Mouse (Mus musculus): ENCODE results near the gene Tmpo. TPM values are rescaled to one million over a fixed set of nuclear protein-coding genes. Genes with fewer than 3 reads are reported as not detected.

Gene Tmpo
- polyA plus RNA-seq, 1 experiment from 2014 or later = 438 TPM

- peaks cover 31% of the 10 kb centered on the region for H3K36me3 ChIP-seq (replicated peaks)
- H3K27ac ChIP-seq = peak overlapping the region; percentile 42; the same call in 1 of the 2 replicates
- H3K9ac ChIP-seq = no peak overlapping the region
- no peaks in the 10 kb centered on the region for H3K27me3 ChIP-seq
- peak overlapping the region; percentile 72 for H3K4me2 ChIP-seq
- no peak for ATAC-seq (ENCODE audit: low FRiP score)
- H3K4me3 ChIP-seq (replicated peaks) = peak overlapping the region; percentile 18
- no peaks in the 10 kb centered on the region for H3K9me3 ChIP-seq
- H3K4me1 ChIP-seq = peaks cover 30% of the 10 kb centered on the region
- WGBS = 74% methylated on average over 7 of the region's 7 CpGs
Observed at GRCm38 (mm10) chr10:91167352-91167751, 13.8 kb downstream of the Tmpo start.

GRCm38 (mm10) chr10:91166890-91167289 is 14.2 kb downstream of the Tmpo start:
- H3K27me3 ChIP-seq = no peaks in the 10 kb centered on the region
- H3K4me2 ChIP-seq = peak overlapping the region; percentile 72
- H3K4me3 ChIP-seq (replicated peaks) = peak overlapping the region; percentile 18
- H3K27ac ChIP-seq = peak overlapping the region; percentile 42; the same call in 1 of the 2 replicates
- H3K9ac ChIP-seq = no peak overlapping the region
- peaks cover 36% of the 10 kb centered on the region for H3K36me3 ChIP-seq (replicated peaks)
- ATAC-seq (ENCODE audit: low FRiP score) = no peak
- 70% methylated on average over 5 of the region's 5 CpGs for WGBS
- no peaks in the 10 kb centered on the region for H3K9me3 ChIP-seq
- H3K4me1 ChIP-seq = peaks cover 30% of the 10 kb centered on the region

- no peak overlapping the region for H3K27ac ChIP-seq
- no peak for ATAC-seq (ENCODE audit: low FRiP score)
- peaks cover 46% of the 10 kb centered on the region for H3K36me3 ChIP-seq (replicated peaks)
- no peaks in the 10 kb centered on the region for H3K9me3 ChIP-seq
- no peak overlapping the region for H3K4me3 ChIP-seq (replicated peaks)
- peaks cover 30% of the 10 kb centered on the region for H3K4me1 ChIP-seq
- no peak overlapping the region for H3K4me2 ChIP-seq
- no peaks in the 10 kb centered on the region for H3K27me3 ChIP-seq
- H3K9ac ChIP-seq = no peak overlapping the region
Observed at GRCm38 (mm10) chr10:91165850-91166249, 15.3 kb downstream of the Tmpo start.

GRCm38 (mm10) chr10:91164491-91164890 is 16.6 kb downstream of the Tmpo start:
- Histone ChIP-seq H3K36me3 (replicated peaks) (peaks cover 58% of the 10 kb centered on the region), H3K9me3 (no peaks in the 10 kb centered on the region), H3K9ac (no peak overlapping the region), H3K27ac (no peak overlapping the region), H3K4me1 (peaks cover 28% of the 10 kb centered on the region), H3K4me3 (replicated peaks) (no peak overlapping the region), H3K27me3 (no peaks in the 10 kb centered on the region), H3K4me2 (no peak overlapping the region)
- ATAC-seq (ENCODE audit: low FRiP score) = no peak
- 94% methylated on average over 3 of the region's 3 CpGs for WGBS

GRCm38 (mm10) chr10:91162511-91163163 is 18.5 kb downstream of the Tmpo start:
- WGBS = 93% methylated on average over 15 of the region's 15 CpGs
- H3K27ac ChIP-seq = no peak overlapping the region
- H3K4me2 ChIP-seq = no peak overlapping the region
- no peak overlapping the region for H3K4me3 ChIP-seq (replicated peaks)
- no peaks in the 10 kb centered on the region for H3K27me3 ChIP-seq
- peaks cover 10% of the 10 kb centered on the region for H3K4me1 ChIP-seq
- H3K36me3 ChIP-seq (replicated peaks) = peaks cover 75% of the 10 kb centered on the region
- H3K9ac ChIP-seq = no peak overlapping the region
- no peaks in the 10 kb centered on the region for H3K9me3 ChIP-seq
- ATAC-seq (ENCODE audit: low FRiP score) = no peak

GRCm38 (mm10) chr10:91162077-91162476 is 19.0 kb downstream of the Tmpo start:
- Histone ChIP-seq H3K4me1 (peaks cover 5% of the 10 kb centered on the region), H3K9me3 (no peaks in the 10 kb centered on the region), H3K9ac (no peak overlapping the region), H3K27ac (no peak overlapping the region), H3K4me2 (no peak overlapping the region), H3K4me3 (replicated peaks) (no peak overlapping the region), H3K36me3 (replicated peaks) (peaks cover 80% of the 10 kb centered on the region), H3K27me3 (no peaks in the 10 kb centered on the region)
- 93% methylated on average over 11 of the region's 11 CpGs for WGBS
- ATAC-seq (ENCODE audit: low FRiP score) = no peak

DNA sequence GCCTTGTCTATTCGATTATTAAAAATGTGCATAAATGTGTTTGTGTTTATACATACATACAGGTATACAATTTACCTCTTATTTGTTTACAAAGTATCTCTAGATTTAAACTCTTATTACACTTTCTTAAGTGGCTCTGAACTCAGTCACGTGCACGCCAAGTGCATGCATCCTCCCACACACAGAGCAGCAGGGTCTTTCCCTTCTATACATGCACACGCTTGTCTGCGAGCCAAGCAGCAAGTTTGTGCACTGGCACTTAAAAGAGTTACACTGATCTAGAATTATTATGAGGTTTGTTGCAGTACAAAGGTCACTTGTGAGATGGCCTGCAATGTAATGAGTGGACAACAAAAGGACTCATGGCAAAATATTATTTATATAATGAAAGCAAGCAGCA is 20.1 kb downstream of the Tmpo start:
- H3K4me3 ChIP-seq (replicated peaks) = no peak overlapping the region
- H3K4me2 ChIP-seq = no peak overlapping the region
- 97% methylated on average over 5 of the region's 5 CpGs for WGBS
- H3K4me1 ChIP-seq = no peaks in the 10 kb centered on the region
- no peak overlapping the region for H3K9ac ChIP-seq
- ATAC-seq (ENCODE audit: low FRiP score) = no peak
- H3K9me3 ChIP-seq = no peaks in the 10 kb centered on the region
- no peaks in the 10 kb centered on the region for H3K27me3 ChIP-seq
- H3K27ac ChIP-seq = no peak overlapping the region
- H3K36me3 ChIP-seq (replicated peaks) = peaks cover 91% of the 10 kb centered on the region

DNA sequence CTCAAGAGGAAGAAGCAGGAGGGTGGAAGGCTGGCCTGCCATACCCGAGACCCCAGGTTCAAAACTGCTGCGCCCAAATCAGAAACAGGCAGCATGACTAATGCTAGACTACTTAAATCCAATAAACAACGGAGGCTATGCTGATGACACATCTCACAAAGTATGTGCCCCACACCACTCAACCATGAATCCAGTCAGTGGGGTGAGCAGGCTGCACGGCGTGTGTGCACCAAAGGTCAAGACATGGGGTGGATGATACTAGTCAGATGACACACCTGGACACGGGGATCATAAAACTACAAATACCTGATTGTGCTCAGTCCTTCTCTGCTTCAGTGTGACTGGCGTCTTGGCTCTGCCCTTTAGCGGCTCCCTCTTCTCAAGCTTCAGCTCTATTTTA is 22.7 kb downstream of the Tmpo start:
- Histone ChIP-seq H3K4me3 (replicated peaks) (no peak overlapping the region), H3K4me1 (no peaks in the 10 kb centered on the region), H3K4me2 (no peak overlapping the region), H3K27ac (no peak overlapping the region), H3K36me3 (replicated peaks) (peaks cover 94% of the 10 kb centered on the region), H3K27me3 (no peaks in the 10 kb centered on the region), H3K9ac (no peak overlapping the region), H3K9me3 (no peaks in the 10 kb centered on the region)
- WGBS = 91% methylated on average over 8 of the region's 8 CpGs
- ATAC-seq (ENCODE audit: low FRiP score) = no peak

DNA sequence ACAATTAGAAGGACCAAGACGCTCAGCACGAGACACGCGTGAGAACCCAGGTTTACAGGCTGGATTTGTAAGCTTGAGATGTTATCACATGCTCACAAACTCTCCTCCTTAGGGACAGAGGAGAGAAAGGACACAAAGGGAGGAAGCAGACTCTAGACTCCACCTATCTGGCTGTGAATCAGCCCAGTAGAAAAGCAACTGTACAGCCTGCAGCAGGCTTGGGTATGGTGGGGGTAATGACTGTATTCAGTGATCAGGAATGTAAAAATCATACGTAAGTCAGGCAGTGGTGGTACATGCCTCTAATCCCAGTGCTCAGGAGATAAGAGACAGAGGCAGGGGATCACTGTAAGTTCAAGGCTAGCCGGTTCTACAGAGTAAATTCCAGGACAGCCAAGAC is 24.8 kb downstream of the Tmpo start:
- ATAC-seq (ENCODE audit: low FRiP score) = no peak
- no peak overlapping the region for H3K9ac ChIP-seq
- no peaks in the 10 kb centered on the region for H3K9me3 ChIP-seq
- no peaks in the 10 kb centered on the region for H3K27me3 ChIP-seq
- 93% methylated on average over 6 of the region's 6 CpGs for WGBS
- H3K36me3 ChIP-seq (replicated peaks) = peaks cover 92% of the 10 kb centered on the region
- H3K4me2 ChIP-seq = no peak overlapping the region
- H3K27ac ChIP-seq = no peak overlapping the region
- no peaks in the 10 kb centered on the region for H3K4me1 ChIP-seq
- H3K4me3 ChIP-seq (replicated peaks) = no peak overlapping the region

- no peak overlapping the region for H3K27ac ChIP-seq
- no peak overlapping the region for H3K4me3 ChIP-seq (replicated peaks)
- H3K9ac ChIP-seq = no peak overlapping the region
- no peaks in the 10 kb centered on the region for H3K27me3 ChIP-seq
- 92% methylated on average over 10 of the region's 10 CpGs for WGBS
- H3K4me2 ChIP-seq = no peak overlapping the region
- no peaks in the 10 kb centered on the region for H3K4me1 ChIP-seq
- H3K36me3 ChIP-seq (replicated peaks) = peaks cover 95% of the 10 kb centered on the region
- no peaks in the 10 kb centered on the region for H3K9me3 ChIP-seq
- no peak for ATAC-seq (ENCODE audit: low FRiP score)
Observed at GRCm38 (mm10) chr10:91153894-91154503, 27.1 kb downstream of the Tmpo start.

DNA sequence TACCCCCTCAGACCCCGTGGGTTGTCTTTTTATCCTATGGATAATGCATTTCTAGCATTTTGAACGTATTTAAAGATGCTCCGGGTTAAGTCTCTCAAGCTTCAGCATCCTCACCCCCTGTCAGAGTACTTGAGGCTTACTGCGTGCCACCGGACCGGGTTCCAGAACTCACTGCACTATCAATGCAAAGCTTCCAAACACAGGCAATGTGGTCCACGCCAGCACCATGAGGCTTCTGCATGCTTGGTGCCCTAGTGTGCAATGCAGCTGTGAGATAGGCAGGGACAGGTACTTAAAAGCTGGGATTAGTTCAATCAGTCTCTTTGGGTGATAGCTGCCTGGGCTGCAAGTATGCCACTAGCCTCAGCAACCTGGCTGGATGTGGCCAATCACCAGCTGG is 35.7 kb downstream of the Tmpo start:
- Histone ChIP-seq H3K9me3 (no peaks in the 10 kb centered on the region), H3K36me3 (replicated peaks) (peaks cover 48% of the 10 kb centered on the region), H3K4me1 (no peaks in the 10 kb centered on the region), H3K9ac (no peak overlapping the region), H3K27me3 (no peaks in the 10 kb centered on the region), H3K27ac (no peak overlapping the region), H3K4me2 (no peak overlapping the region), H3K4me3 (replicated peaks) (no peak overlapping the region)
- ATAC-seq (ENCODE audit: low FRiP score) = peak; percentile 7; the same call in 1 of the 2 replicates
- 95% methylated on average over 7 of the region's 7 CpGs for WGBS

GRCm38 (mm10) chr10:91143313-91144230 is 37.5 kb downstream of the Tmpo start:
- H3K4me2 ChIP-seq = no peak overlapping the region
- no peak for ATAC-seq (ENCODE audit: low FRiP score)
- no peaks in the 10 kb centered on the region for H3K27me3 ChIP-seq
- WGBS = 81% methylated on average over 18 of the region's 18 CpGs
- no peaks in the 10 kb centered on the region for H3K9me3 ChIP-seq
- no peak overlapping the region for H3K4me3 ChIP-seq (replicated peaks)
- H3K9ac ChIP-seq = no peak overlapping the region
- 0 out of 2 replicates have a peak overlapping the region, but pooled peaks have one; percentile 25 for H3K27ac ChIP-seq
- peaks cover 29% of the 10 kb centered on the region for H3K36me3 ChIP-seq (replicated peaks)
- no peaks in the 10 kb centered on the region for H3K4me1 ChIP-seq
